Mouse (Mus musculus) forebrain, postnatal 0 days (tissue): ENCODE data around the gene Il12rb1. TPM values are rescaled to one million over a fixed set of nuclear protein-coding genes. Genes with fewer than 3 reads are reported as not detected.

Source experiments
- ATAC-seq: fragments of 200-750 bp; cut with Nextera tagmentation; 2 replicates; pipeline ENCODE4 v1.8.0; 2017; ENCODE audit warnings: mild to moderate bottlenecking, moderate library complexity
- DNase-seq: peaks from one replicate; pipeline ENCODE4 v3.0.0-alpha.2; 2015
- H3K27ac ChIP-seq: fragments of 300-500 bp; sonication (generic); 2 replicates; pipeline ENCODE4 v1.5.1; 2014; ENCODE audit warnings: low read depth, mild to moderate bottlenecking, antibody characterized with exemption, low read length, moderate library complexity, mixed read lengths
- H3K27me3 ChIP-seq: fragments of 300-500 bp; sonication (generic); 2 replicates; pipeline ENCODE4 v1.6.1; 2014; ENCODE audit warnings: mild to moderate bottlenecking, low read length, mixed read lengths; ENCODE audit not compliant: insufficient read depth
- H3K36me3 ChIP-seq: fragments of 300-500 bp; sonication (generic); 2 replicates; pipeline ENCODE4 v1.6.1; 2014; ENCODE audit warnings: mild to moderate bottlenecking, moderate library complexity; ENCODE audit not compliant: insufficient read depth
- H3K4me1 ChIP-seq: fragments of 300-500 bp; sonication (generic); 2 replicates; pipeline ENCODE4 v1.6.1; 2014; ENCODE audit warnings: antibody characterized with exemption; ENCODE audit not compliant: insufficient read depth
- H3K4me2 ChIP-seq: fragments of 300-500 bp; sonication (generic); 2 replicates; pipeline ENCODE4 v1.6.1; 2014; ENCODE audit warnings: low read depth, mild to moderate bottlenecking, moderate library complexity
- H3K4me3 ChIP-seq: fragments of 300-500 bp; sonication (generic); 2 replicates; pipeline ENCODE4 v1.5.1; 2014; ENCODE audit warnings: low read depth, low read length, mixed read lengths
- H3K9ac ChIP-seq: fragments of 300-500 bp; sonication (generic); 2 replicates; pipeline ENCODE4 v1.6.1; 2014; ENCODE audit warnings: mild to moderate bottlenecking
- H3K9me3 ChIP-seq: fragments of 300-500 bp; sonication (generic); 2 replicates; pipeline ENCODE4 v1.6.1; 2016; ENCODE audit warnings: low read length
- CTCF ChIP-seq: sonication (generic); IDR thresholded peaks from 2 replicates; pipeline ENCODE4 v1.5.1; 2016; ENCODE audit warnings: antibody characterized with exemption, control low read depth, low read depth
- WGBS: fragments of 180-500 bp; shearing (Covaris S2); extraction: QIAGEN DNeasy Blood & Tissue Kit; methylation state at CpG from one replicate; pipeline ENCODE4 v1.1.7; 2014; 5-methylcytosine and 5-hydroxymethylcytosine counted together
- polyA plus RNA-seq: library from polyadenylated mRNA; unstranded; fragments of >200 nt; fragmentation: Nextera tagmentation; extraction: Ambion mirVana; gene quantifications from 2 replicates; pipeline ENCODE4 v1.2.1, GENCODE M21; 2015
- total RNA-seq: library from RNA; depleted of rRNA; stranded (reverse); fragments of >200 nt; gene quantifications from 2 replicates; pipeline ENCODE4 v1.2.3, GENCODE M21; 2014

The Il12rb1 gene
- total and polyA plus RNA-seq, 2 experiments from 2014 or later = 0.05 TPM; not detected in 1

DNA sequence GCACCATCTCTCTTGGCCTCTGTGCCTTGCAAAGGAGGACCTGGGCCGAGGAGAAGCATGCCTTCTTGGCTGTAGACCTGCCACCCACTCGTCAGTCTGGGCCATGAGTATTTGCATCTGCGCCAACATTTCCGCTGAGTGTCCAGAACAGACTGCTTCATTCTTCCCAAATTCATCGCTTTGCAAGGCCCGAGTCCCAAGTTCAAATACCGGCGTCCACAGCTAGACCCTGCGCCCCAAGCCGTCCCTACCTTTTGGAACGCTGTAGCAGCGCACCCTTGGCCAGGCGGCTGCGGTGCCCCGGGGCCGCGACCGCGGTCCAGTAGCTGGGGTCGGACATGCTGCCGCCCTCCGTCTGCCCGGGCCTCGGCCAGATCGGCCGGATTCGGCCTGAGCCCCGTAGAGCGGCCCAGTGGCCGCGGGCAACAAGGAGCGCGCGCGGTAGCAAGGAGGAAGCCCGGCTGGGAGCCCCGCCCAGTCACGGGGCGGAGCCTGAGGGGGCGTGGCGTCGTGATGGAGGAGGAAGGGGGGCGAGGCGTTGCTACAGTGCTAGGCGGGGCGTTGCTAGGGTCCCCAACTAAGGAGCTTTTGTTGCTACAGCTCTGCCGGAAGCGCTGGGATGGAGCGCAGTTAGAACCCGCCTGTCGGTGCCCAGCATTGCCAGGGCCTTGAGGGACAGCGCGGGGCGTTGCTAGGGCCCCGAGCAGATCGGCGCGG, 16.1 kb upstream of the Il12rb1 start:
- Histone ChIP-seq H3K9me3 (no peaks in the 10 kb centered on the region), H3K9ac (peak overlapping the region; percentile 87), H3K4me2 (peak overlapping the region; percentile 85), H3K27me3 (no peaks in the 10 kb centered on the region), H3K36me3 (peaks cover 24% of the 10 kb centered on the region), H3K27ac (peak overlapping the region; percentile 88), H3K4me1 (peaks cover 19% of the 10 kb centered on the region), H3K4me3 (peak overlapping the region; percentile 63)
- DNase-seq (peak; percentile 96), ATAC-seq (peak; percentile 88)
- no peak for TF ChIP-seq CTCF
- 3% methylated on average over 58 of the region's 58 CpGs for WGBS

DNA sequence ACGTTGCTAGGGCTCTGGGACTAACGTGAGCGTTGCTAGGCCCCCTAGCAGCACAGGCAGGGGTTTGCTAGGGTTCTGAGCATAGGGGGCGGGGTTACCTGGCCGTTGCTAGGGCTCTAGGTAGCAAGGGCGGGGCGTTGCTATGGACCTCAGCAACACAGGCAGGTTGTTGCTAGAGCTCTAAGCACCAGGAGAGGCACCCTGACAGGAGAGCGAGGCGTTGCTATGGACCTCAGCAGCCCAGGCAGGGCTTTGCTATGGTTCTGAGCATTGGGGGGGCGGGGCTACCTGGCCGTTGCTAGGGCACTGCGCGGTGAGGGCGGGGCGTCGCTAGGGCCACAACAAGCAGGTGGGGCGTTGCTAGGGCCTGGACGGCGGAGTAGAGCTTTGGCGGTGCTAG, 15.5 kb upstream of the Il12rb1 start:
- peak; percentile 37 for TF ChIP-seq CTCF
- H3K27me3 ChIP-seq = no peaks in the 10 kb centered on the region
- H3K4me3 ChIP-seq = peak overlapping the region; percentile 63
- H3K27ac ChIP-seq = peak overlapping the region; percentile 88
- DNase-seq (no peak), ATAC-seq (no peak)
- WGBS = under 1% methylated on average over 20 of the region's 20 CpGs
- peak overlapping the region; percentile 85 for H3K4me2 ChIP-seq
- H3K9ac ChIP-seq = peak overlapping the region; percentile 87
- H3K9me3 ChIP-seq = no peaks in the 10 kb centered on the region
- peaks cover 19% of the 10 kb centered on the region for H3K4me1 ChIP-seq
- H3K36me3 ChIP-seq = peaks cover 19% of the 10 kb centered on the region; the same call in 1 of the 2 replicates

DNA sequence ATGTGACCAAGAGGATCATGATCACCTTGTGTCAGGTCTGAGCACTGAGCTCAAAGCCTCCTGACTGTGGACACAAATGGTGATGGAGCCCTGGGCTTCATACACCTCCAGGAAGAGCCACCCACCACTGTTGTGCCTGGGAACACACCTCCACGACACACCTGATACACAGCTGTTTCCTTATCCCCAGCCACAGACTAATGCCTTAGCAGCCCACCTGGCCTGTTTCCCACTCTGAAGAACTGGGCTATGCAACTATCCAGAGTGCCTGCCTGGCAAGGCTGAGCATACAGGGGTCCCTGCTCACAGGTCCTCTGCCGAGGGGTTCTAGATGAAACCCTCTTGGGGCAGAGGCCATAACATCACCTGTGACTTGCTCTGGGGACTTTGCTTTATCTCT, 14.0 kb upstream of the Il12rb1 start:
- Histone ChIP-seq H3K4me2 (no peak overlapping the region), H3K4me1 (peaks cover 28% of the 10 kb centered on the region), H3K9ac (no peak overlapping the region), H3K27ac (0 out of 2 replicates have a peak overlapping the region, but pooled peaks have one; percentile 9), H3K27me3 (no peaks in the 10 kb centered on the region; the same call in 1 of the 2 replicates), H3K4me3 (no peak overlapping the region), H3K36me3 (peaks cover 5% of the 10 kb centered on the region; the same call in 1 of the 2 replicates), H3K9me3 (no peaks in the 10 kb centered on the region)
- TF ChIP-seq CTCF = no peak
- WGBS = 90% methylated on average over 2 of the region's 2 CpGs
- DNase-seq = no peak
- no peak for ATAC-seq

DNA sequence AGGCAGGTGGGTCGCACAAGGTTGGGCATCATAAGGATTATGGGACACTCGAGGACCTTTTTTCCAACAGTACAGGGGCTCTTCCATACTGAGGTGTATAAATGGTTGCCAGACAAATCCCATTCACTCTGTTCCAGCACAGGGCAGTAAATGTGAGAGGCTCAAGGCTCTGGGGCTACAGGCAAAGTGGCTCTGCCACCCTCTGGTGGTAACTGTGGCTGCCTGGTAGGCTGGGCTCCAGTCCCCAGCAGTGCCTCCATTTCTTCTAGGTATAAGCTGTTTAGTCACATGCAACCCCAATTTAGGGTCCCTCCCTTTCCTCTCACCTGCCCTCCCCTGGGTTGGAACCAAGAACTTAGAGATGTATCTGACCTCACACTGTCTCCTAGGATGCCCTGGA, 12.9 kb upstream of the Il12rb1 start:
- H3K9me3 ChIP-seq = no peaks in the 10 kb centered on the region
- H3K27me3 ChIP-seq = no peaks in the 10 kb centered on the region; the same call in none of the 2 replicates
- TF ChIP-seq CTCF = peak; percentile 39
- peaks cover 28% of the 10 kb centered on the region for H3K4me1 ChIP-seq
- no peak overlapping the region for H3K4me3 ChIP-seq
- ATAC-seq = no peak
- no peak for DNase-seq
- no peak overlapping the region for H3K9ac ChIP-seq
- WGBS = 89% methylated on average over 2 of the region's 2 CpGs
- no peak overlapping the region for H3K27ac ChIP-seq
- H3K36me3 ChIP-seq = no peaks in the 10 kb centered on the region
- H3K4me2 ChIP-seq = no peak overlapping the region

DNA sequence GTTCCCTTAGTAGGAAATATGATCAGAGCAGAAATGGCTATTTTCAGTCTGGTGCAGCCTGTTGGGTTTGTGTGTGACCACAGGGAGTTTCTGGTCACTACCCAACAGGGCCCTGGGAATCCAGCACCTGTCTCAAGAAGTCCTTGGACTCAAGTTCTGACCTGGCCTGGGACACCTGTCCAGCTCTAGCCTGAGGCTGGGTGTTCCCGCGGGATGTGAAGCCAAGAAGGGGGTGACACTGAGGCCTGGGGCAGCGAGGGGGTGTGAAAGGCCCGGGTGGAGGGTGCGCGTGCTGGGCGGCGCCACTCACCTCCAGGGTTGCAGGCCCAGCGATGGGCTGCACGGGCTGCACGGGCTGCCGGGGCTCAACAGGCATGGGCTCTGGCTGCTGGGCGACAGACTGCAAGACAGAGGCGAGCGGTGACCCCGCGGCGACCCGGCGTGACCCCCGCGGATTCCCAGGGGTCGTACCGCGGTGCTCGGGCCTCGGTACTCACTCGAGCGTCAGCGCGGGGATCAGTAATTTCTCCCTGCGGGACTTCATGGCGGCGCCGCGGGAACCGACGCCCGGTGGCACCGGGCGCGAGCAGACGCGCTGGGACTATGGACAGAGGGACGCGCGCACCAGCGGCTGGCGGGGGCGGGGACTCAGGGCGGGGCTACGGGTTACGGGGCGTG, 11.7 kb upstream of the Il12rb1 start:
- TF ChIP-seq CTCF = no peak
- Histone ChIP-seq H3K4me1 (peaks cover 30% of the 10 kb centered on the region), H3K9me3 (no peaks in the 10 kb centered on the region), H3K27me3 (no peaks in the 10 kb centered on the region; the same call in none of the 2 replicates), H3K4me3 (peak overlapping the region; percentile 62), H3K36me3 (no peaks in the 10 kb centered on the region), H3K9ac (peak overlapping the region; percentile 59), H3K4me2 (peak overlapping the region; percentile 94), H3K27ac (peak overlapping the region; percentile 59; the same call in 1 of the 2 replicates)
- DNase-seq = no peak
- 1% methylated on average over 52 of the region's 54 CpGs for WGBS
- no peak for ATAC-seq

DNA sequence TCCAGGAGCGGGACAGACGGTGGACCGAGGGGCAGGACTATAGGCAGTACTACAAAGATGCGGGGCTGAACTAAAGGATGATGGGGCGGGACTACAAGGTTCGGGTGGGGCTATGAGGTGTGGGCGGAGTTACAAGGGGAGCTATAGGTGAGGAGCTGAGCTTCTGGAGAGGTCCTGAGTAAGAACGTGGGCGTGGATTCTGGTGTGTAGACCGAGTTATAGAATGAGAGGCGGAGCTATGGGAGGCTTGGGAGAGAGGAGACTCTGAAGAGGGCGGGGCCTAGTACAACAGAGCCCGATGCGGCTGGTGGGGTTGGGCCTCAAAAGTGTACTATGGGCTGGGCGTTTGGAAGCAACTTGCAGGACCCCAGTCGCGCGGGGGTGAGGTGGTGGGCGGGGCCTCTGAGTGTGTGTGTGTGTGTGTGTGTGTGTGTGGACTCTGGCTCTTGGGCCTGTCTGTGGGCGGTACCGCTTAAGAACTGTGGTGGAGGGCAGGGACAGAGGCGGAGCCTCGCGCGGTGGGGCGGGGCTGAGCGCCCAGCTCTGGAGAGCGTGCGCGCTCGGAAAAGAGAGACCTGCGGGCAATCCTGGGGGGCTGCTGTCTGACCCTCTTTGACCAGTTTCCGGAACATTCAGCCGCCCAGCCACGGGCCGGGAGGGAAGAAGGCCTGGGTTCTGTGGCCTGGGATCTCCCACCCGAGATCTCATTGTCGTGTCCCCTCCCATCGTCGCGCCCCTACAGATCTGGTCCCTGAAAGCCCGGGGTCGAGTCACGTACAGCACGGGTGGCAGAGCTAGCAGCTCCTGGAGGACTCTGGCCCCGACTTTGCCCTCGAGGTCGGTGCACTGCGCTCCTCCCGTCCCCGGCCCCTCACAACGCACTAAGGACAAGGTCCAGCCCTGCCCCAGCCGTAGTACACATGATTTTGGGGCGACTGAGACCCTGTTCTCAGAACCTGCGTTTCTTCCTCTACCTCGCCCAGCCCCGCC, 10.9 kb upstream of the Il12rb1 start:
- no peak for TF ChIP-seq CTCF
- WGBS = 2% methylated on average over 57 of the region's 57 CpGs
- DNase-seq = peak; percentile 93
- H3K27me3 ChIP-seq = no peaks in the 10 kb centered on the region; the same call in none of the 2 replicates
- H3K27ac ChIP-seq = peak overlapping the region; percentile 59
- peak; percentile 75 for ATAC-seq
- H3K36me3 ChIP-seq = no peaks in the 10 kb centered on the region
- peak overlapping the region; percentile 62 for H3K4me3 ChIP-seq
- H3K9ac ChIP-seq = peak overlapping the region; percentile 59
- peaks cover 28% of the 10 kb centered on the region for H3K4me1 ChIP-seq
- H3K9me3 ChIP-seq = no peaks in the 10 kb centered on the region
- peak overlapping the region; percentile 94 for H3K4me2 ChIP-seq
